Mouse (Mus musculus): ENCODE measurements around the gene Hs3st6.

The Hs3st6 gene

GRCm38 (mm10) chr17:24728184-24728583, 24.6 kb upstream of the Hs3st6 start:
- DNase-seq (ENCODE audit: low spot score), result no peak

DNA sequence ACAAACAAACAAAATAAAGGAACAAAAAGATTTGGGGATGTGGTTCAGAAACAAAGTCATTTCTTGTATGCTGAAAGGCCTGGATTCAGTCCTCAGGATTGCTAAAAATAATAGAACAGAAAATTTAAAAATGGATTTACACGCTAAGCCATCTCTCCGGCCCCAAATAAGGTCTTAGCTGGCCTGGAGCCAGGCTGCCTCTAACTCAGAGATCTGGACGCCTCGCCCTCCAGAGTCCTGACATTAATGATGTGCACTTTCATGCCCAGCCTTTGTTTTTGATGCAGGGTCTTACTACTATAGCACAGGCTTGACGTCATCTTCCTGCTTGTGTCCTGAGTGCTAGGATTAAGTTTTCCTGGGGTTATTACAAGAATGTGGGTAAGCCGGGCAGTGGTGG, 23.7 kb upstream of the Hs3st6 start:
- DNase-seq (ENCODE audit: low spot score), result no peak

- DNase-seq (ENCODE audit: low spot score), result no peak
Measured at GRCm38 (mm10) chr17:24730787-24731186, 22.0 kb upstream of the Hs3st6 start.

GRCm38 (mm10) chr17:24732233-24732935, 20.4 kb upstream of the Hs3st6 start:
- no peak for DNase-seq (ENCODE audit: low spot score)

DNA sequence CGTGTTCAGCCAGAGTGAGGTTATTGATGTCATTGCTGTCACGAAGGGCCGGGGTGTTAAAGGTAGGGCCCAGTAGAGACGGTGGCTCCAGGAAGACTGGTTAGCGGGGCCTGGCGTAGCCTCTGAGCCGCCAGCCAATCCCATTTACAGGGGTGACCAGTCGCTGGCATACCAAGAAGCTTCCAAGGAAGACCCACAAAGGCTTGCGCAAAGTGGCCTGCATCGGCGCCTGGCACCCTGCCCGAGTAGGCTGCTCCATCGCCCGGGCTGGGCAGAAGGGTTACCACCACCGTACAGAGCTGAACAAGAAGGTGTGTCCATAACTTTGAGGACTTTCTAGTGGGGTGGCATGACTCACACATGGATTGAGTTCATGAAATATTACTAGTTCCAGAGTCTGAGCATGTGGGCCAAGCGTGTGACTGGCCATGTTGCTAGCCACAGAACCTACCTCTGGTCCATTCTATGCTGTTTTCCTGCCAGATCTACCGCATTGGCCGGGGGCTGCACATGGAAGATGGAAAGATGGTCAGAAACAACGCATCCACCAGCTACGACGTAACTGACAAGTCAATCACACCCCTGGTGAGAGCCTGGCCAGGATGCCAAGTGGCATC, 19.2 kb upstream of the Hs3st6 start:
- no peak for DNase-seq (ENCODE audit: low spot score)

DNA sequence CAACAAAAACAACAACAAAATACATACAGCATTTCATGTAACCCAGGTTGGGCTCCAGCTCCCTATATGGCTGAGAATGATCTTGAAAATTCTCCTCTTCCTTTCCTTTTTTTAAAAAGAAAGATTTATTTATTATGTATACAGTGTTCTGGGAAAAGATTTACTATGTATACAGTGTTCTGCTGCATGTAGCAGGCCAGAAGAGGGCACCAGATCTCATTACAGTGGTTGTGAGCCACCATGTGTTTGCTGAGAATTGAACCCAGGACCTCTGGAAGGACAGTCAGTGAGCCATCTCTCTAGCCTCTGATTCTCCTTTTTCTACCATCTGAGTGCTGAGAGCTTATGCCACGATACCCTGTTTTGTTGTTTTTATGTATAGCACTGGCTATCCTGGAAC, 18.3 kb upstream of the Hs3st6 start:
- DNase-seq (ENCODE audit: low spot score), result no peak

DNA sequence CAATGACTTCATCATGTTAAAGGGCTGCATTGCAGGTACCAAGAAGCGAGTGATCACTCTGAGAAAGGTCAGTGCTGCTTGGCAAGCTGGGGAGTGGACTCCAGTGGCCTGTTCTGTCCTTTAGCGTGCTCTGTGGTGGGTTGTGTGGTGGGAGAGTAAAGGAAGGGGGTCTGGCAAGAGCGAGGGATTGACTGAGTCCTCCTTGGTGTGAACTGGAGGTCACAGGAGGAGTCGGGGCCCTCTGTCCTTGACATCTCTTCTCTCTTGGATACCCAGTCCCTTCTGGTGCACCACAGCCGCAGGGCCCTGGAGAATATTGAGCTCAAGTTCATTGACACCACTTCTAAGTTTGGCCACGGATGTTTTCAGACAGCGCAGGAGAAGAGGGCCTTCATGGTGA, 17.3 kb upstream of the Hs3st6 start:
- no peak for DNase-seq (ENCODE audit: low spot score)

DNA sequence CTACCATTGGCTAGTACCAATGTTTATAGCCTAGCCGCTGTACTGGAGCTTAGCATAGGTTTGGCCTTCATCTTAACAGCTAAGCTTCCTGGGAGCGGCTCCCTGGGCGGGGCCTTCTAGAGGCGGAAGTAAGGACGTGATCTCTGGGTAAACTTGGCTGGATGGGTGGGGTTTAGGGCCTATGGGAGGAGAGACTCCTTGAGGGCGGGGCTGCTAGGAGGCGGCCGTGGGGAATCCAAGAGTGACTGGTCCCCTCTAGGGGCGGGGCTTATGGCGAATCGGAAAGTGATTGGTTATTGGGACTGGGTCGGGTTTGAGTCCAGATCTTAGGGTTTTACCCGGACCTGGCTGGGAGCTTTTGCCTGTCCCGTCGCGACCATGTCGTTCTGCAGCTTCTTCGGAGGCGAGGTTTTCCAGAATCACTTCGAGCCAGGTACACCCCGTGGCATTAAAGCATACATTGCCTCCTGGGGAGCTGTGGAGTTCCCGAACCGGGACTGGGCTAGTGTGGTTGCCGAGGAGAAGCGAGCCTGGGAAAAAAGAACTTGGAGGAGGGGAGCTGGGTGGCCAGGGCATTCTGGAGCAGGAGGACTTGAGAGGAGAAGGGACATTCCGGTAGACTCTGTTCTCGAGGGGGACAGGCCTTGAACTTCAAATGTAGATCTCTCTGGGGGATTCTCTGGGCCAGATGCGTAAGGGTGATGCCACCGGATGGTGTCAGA, 16.3 kb upstream of the Hs3st6 start, which contains the start of gene Msrb1:
Msrb1 (plus strand) TSS at position 313 of the 722 bp plus-strand sequence.
- peak; percentile 99 for DNase-seq (ENCODE audit: low spot score)

- DNase-seq (ENCODE audit: low spot score), result peak; percentile 53
Measured at GRCm38 (mm10) chr17:24737135-24737810, 15.5 kb upstream of the Hs3st6 start.

GRCm38 (mm10) chr17:24738238-24738637, 14.6 kb upstream of the Hs3st6 start:
- DNase-seq (ENCODE audit: low spot score), result no peak

DNA sequence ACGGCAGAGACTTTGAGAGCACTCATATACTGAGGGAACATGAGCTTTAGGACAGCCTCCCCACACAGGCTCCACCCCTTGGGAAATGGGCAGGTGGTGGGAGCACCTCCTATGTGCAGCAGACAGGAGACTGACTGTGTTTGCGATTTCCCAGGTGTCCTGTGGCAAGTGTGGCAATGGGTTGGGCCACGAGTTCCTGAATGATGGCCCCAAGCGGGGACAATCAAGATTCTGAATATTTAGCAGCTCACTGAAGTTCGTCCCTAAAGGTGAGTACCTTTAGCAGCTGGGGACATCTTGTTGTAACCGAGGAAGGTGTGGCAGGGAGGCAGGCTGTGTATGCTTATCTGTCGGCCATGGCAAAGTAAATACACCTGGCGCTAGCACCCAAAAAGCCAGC, 12.9 kb upstream of the Hs3st6 start:
- no peak for DNase-seq (ENCODE audit: low spot score)

DNA sequence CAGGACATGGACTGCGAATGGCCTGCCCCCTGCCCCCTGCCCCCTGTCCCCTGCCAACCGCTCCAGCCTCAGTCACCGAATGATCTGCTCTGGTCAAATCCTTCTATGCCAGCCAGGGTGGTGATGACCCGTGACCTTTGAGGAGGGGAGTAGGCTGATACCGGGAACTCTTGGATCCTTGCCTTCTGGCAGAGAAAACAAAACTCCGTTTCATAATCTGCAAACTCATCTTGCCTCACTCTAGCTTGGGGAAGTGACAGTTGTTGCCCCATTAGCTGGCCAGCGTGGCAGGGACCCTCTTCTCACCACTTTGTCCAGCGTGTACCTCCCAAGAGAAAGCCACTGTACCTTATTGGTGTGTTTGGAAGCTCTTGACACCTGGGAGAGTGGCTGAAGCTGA, 10.5 kb upstream of the Hs3st6 start:
- peak; percentile 34 for DNase-seq (ENCODE audit: low spot score)

DNA sequence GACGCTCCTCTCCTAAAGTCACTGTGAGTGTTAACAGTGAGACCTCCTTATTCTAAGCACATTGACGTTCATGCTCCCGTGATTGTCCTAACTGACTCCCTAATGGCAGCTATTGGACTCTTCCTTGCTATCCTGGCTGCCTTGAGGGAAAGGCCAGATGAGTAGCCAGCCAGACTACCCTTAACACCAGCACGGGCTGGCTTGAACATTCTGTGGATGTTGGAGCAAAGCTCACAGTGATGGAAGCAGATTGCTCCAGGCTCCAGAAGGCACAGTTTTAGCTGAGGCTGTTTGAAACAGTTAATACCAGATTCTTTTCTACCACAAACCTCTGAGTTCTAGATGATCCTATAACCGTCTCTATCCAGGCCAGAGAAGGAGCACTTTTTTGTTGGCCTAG, 8.9 kb upstream of the Hs3st6 start:
- no peak for DNase-seq (ENCODE audit: low spot score)

- DNase-seq (ENCODE audit: low spot score), result no peak
Measured at GRCm38 (mm10) chr17:24744381-24744780, 8.4 kb upstream of the Hs3st6 start.

GRCm38 (mm10) chr17:24745526-24746497, 7.0 kb upstream of the Hs3st6 start:
- DNase-seq (ENCODE audit: low spot score), result peak; percentile 83

DNA sequence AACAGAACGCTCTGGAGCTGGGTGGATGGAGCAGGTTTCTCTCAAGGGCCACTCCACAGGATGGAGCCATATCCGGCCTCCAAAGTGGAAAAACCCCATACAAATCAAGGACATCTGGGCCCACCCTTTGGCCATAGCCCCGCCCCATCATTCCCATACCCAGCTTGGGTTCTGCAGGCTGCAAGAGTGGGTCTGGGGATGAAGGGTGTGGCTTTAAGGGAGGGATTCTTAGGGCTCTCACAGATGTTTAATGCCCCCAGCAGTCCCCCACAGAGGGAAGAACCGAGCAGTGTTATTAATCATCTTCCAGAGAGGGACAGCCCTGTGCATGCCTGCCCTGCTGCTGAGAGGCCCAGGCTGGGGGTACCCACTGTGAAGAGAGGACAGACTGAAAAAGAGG, 5.8 kb upstream of the Hs3st6 start:
- DNase-seq (ENCODE audit: low spot score), result no peak

DNA sequence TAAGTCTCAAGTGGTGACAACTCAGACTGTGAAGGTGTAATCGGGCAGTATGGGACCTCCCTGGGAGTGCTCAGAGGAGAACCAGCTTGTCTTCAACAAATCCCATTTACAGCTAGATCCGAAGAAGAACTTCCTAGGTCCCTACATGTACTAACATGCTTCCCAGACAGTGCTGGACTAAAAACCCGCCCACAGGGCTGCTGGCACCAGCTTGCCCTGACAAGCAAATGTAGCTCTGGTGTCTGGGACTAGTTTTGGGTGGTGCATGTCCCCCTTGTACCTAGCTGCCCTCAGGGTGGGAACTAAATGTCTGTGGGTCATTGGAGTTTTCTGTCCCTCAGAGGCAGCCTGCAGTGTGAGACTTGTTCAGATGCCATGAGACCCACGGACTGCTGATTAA, 1.3 kb upstream of the Hs3st6 start:
- DNase-seq (ENCODE audit: low spot score), result no peak

GRCm38 (mm10) chr17:24757394-24757793, 4.6 kb downstream of the Hs3st6 start:
- DNase-seq (ENCODE audit: low spot score), result no peak

GRCm38 (mm10) chr17:24761121-24761520, 8.3 kb downstream of the Hs3st6 start:
- no peak for DNase-seq (ENCODE audit: low spot score)

GRCm38 (mm10) chr17:24765016-24765905, 12.5 kb downstream of the Hs3st6 start:
- no peak for DNase-seq (ENCODE audit: low spot score)

Data from lung, postnatal 25 days (tissue).